Mouse (Mus musculus) kidney, adult 18-20 months (tissue): ENCODE data around the gene Samhd1.
A peak's percentile ranks its signal among the peaks of the same experiment; 100 is the strongest.

Experiments
- DNase-seq: peaks from one replicate; pipeline ENCODE4 v3.0.0; 2021

Samhd1 gene

DNA sequence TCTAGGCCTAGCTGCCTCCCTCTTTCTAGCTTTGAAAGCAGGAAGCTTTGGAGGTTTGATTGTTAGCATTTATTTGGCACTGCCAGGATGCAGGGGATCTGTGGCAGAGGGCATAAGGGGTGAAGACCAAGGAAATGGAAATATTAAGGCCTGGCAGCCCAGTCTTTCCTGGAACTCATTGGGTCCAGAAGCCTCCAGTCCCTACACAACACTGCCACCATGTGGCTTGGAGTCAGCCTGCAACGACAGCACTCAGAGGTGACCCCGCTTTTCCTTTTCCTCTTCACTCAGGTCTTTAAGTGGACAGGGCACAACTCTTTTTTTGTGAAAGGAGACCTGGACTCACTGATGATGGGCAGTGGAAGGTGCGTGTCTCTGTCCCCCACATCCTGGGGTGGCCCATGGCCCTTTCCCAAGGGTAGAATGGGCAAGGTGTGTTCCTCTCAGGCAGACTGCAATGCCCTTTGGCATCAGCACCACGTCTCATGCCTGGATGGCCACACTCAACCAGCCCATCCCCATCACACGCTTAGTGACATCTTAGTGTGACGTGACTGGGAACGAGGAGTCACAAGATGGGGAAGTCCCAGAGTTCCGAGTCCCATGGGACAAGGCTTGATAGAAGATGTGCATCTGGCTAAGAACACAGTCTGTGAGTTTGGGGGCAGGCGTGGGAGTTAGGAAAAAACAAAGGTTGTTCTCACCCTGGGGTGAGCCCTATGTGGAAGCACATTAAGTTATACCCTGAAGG, 39.9 kb downstream of the Samhd1 start:
- DNase-seq, result peak; percentile 77

DNA sequence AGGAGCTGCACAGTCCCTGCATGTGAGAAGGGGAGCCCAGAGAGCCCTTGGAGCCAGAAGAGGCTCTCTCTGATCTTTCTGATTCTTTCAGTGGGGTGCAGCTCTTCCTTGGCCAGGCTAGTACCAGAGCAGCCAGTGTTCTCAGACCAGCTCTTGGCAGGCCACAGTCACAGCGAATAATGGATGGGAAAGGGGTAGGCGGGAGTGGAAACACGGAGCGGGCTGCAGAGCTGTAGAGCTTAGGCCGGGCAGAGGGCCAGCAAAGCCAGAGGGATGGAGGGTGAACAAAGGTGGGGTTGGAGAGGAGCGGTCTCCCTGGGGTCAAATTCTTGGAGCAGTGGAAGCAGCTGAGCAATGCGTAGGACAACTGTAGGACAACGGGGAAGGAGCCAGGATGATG, 43.0 kb downstream of the Samhd1 start:
- DNase-seq, result no peak

DNA sequence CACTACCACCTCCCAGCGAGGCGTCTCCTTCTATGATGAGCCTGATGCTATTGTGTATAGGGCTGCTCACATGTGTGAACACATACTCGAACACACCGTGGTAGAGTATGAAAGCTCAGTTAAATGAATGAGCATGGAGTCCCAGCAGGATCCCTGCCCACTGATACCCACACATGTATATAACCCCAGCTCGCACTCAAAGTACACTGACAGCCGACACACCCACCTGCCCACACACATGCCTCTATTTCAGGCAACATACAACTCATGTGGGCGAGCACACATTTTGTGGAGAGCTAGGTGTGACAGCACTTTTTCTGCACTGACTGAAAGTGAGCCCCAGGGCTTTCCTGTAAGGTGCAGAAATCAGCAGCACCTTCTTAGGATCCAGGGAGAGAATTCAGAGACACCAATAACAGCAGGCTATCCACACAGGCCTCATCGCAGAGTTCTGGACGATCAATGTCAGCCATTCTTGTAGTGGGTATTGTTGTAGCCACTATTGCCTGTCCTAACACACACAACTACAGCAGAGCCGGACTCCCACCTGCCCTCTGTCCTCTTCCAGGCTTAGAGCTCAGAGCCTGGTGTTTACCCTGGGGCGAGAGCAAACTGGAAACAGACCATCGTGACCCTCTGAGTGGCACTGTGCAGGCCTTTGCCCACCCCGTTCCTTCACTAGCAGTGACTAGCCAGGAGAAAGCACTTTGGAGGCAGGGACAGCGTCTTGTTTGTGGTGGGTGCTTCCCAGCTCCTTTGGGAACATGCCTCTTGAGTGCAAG, 47.3 kb downstream of the Samhd1 start:
- no peak for DNase-seq

DNA sequence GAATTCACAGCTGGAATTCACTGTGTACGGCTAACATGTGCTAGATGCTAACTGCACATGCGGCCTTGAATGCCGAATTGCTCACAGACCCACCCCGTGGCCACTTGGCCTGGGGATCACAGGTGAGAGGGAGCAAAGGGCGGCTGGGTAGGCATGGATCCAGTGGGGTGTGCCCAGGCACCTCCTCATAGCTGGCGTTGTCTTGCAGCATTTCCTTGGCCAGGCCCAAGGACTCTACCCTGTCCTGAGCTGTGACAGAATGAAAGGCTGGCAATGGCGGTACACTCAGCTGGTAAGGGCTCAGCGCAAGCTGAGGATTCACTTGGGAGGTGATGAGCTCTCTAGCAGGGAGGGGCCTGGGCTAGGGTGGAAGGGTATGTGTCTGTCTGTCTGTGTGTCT, 48.3 kb downstream of the Samhd1 start, which contains the start of gene Tldc2:
TSS of gene Tldc2 (plus strand) at position 260 of the 400 bp plus-strand sequence.
- DNase-seq, result peak; percentile 27

DNA sequence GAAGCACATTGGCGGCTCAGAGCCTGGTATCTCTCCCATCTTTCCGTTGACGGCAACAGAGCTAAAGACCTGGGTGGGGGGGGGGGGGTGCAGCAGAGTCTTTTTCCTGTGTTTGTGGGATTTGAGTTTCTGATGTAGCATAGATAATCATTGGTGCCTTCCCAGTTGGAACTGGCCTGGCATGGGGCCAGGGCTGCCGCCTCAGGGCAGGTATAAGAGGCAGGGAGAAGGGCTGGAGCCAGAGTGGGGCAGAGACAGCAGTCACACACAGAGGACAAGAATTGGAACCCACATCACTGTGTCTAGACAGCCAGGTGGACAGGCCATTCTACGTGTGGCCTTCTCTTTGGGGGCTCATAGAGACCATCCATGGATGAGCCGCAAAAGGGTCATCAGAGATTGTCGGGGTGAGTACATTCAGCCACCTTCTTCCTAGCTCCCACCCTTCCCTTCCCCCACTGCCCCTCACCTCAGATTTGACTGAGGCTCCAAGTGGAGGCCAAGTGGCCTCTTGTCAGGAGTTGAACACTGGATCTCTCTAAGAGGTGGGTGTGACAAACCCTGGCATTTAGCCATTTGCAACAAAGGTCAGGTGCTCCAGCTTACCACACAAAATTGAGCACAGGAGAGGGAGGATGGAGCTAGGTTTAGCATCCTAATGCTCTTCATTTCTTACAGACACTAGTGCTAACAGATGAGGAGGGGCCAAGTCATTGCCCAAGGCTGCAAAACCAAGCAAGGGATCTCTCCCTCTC, 50.1 kb downstream of the Samhd1 start:
- peak; percentile 19 for DNase-seq

DNA sequence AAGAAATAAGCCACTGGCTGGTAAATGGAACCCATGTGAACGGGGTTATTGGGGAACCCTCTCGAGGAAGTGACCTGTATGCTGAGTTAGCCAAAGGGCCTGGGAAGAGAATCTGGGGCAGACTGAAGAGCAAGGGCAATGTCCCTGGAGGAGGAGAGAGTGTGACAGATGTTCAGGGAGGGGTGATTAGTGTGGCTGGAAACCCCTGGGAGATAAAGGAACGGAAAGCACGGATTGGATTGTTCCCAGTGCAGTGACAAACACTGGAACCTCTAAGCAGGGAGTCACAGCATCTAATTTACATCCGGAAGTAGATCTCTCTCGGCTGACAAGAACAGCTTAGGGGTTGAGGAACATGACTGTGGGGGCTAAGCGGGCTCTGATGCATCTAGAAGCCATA, 53.1 kb downstream of the Samhd1 start:
- no peak for DNase-seq

DNA sequence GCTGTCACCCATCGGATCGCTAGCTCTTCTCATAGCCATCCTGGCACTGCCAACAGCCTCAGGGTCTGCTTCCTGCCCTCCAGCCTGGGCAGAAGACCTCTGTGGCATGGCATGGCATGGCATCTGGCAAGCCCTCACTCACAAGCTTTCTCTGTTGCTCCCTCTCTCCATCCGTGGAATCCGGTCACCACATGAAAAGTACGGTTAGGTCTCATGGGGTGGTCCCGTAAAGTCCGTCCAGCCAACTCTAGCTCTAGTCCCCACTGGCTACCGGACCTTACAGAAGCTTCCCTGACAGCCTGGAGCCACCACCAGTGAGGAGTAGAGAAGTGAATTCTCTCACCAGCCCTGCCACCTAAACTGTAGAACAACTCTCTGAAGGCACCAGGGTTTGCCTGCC, 53.7 kb downstream of the Samhd1 start:
- no peak for DNase-seq

DNA sequence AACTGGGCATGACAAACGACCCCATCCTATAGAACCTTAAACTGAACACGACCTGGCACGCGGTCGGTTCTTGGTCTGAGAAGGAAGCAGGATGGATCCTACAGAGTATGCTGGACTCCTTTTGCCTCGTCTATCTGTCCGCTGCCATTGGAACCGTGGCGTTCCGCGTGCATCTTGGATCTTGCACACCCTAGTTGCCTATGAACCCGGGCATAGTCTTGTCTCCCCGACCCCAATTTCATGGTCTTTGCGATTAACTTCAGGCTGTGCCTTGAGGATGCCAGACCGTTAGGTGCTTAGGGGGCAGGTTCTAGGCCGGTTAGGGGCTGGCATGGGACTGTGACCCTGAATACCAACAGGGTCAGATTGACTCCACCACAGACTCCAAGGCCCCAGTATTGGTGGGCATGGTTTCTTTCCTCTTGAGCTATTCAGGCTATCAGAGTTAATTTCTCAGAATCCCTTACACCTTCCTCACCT, 55.3 kb downstream of the Samhd1 start:
- no peak for DNase-seq

DNA sequence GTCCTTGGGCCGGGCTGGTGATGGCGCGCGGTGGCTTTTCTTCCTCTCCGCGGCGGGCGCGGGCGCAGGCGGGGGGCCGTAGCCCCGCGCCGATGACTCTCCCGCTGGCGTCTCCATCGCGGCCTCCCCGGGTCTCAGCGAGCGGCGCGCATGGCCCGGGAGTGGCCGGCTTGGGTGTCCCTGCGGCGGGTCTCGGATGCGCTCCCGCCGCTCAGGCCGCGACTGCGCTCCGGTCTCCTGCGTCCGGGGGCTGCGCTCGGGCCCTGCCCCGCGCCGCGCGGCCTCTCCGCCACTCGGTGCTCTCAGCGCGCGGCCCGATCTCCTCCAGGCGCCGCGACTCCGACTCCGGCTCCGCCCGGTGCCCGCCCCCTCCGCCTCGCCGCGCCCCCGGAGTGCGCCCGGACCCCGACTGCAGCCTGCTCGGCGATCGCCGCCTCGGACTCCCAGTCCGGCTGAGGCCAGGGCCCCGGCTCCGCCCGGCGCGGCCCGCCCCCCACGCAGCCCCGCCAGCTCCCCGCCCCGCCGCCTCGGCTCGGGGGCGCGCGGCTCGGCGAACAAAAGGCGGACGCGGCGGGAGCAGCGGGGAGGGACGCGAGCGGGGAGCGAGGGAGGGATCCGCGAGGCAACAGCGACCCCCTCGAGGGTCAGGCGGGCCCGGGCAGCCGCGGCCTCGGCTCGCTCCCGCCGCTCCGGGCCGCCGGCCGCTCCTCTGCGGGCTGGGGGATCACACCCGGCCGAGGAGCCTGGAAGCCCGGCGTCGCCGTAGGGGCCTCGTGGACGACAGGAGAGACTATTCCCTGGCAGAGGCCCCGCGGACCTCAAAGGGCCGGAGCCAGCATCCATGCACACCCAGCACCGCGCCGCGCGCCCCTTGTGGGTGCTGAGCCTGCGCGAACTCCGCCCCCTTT, 56.0 kb downstream of the Samhd1 start, which contains the start of gene Soga1:
TSS of gene Soga1 (minus strand) at position 462 of the 908 bp plus-strand sequence.
- DNase-seq, result peak; percentile 83

DNA sequence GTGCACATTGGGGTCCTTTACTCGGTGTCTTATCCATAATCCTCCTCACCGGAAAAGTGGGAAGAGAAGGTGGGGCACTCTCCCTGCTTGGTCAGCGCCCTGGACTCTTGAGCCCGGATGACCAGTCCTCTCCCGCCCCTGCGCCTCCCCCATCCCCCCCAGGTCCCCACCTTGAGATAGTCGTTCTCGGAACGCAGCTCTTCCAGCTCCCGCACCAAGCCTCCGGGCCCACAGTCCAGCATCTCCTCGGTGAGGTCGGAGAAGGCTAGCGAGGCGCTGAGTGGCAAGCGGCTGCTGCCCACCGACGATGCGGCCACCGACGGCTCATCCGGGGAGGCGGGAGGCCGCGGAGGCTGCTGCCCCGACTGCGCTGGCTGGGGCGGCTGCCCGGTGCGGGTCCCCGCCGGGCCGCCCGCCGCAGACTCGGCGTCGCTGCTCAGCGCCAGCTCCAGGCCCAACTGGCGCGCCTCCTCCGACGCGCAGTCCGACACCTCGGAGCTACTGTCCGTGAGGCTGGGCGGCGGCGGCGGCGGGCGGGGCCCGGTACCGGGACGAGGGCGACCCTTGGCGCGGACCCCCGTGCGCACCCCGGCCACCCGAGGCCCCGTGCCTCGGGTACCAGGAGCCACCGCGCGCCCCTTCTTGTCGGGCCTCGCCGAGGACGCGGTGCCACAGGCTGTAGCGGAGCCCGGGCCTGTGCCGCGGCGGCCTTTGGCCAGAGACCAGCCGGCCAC, 56.8 kb downstream of the Samhd1 start:
- peak; percentile 56 for DNase-seq

DNA sequence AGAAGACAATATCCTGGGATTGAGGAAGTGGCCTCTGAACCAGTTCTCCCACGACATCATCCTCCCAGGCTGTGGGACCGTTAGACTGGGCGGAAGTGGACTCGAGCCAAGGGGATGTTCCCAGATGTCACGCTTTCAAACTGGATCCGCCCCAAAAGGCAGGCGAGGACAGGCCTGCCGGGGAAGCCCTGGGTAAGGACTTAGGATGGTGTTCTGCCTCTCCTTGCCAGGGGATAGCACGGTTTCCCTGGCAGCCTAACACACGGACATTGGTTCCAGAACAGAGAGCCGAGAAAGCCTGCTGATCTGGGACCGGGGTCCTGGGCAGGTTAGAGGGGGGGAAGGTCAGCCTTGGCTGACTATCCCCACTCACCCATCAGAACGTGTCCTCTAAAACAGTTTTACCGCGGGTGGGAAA, 57.4 kb downstream of the Samhd1 start:
- DNase-seq, result peak; percentile 84

DNA sequence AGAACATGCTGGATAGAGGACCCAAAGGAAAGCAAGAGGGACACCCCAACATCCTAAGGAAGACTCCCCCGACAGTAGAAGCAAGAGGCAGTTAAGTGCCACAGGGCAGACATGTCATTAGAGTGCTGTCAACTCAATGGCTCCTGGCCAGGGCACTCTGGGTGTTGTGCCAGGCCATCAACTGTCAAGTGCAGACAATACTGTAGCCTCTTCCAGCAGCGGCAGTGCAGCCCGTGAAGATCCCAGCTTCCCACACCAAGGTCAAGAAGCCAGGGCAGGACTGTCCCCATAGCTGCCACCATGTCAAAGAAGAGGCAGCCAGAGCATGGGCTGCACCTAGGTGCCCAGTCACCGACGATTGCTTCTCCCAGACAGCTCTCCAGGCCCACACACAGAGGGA, 57.9 kb downstream of the Samhd1 start:
- no peak for DNase-seq

DNA sequence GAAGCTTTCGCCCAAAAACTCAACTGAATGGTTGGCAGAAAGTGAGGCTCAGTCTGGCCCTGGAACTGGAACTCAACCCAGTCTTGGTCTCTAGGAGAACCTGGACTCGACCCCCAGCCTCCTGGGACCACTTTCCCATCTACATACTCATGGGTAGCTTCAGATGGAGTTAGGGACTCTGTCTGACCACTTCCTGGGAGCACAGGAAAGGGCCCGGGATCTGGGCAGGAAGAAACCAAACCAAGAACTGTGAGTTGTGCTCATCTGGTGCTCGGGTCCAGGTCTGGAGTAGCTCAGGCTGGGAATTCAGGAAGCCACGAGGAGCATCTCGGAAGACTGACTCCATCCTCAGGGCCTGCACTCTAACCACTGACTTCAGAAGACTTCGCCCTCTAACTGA, 58.5 kb downstream of the Samhd1 start:
- no peak for DNase-seq

DNA sequence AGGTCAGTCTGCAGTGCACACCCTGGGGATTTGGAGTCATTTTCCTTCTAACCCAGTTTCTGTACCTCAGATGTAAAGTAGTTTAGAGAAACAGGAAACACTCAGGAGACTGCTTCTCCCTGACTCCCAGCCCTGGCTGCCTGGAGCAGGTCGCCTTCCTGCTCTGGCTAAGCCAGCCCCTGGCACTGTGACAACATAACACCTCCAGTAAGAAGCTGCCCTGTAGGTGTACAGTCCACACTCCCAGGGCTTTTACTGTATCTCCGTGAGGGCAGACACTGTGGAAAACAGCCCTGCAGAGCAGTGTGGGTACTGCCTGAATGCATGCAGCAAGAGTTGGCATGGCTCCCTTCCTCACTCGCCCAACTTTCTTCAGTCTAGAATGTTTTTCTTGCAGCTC, 59.4 kb downstream of the Samhd1 start:
- DNase-seq, result peak; percentile 47

DNA sequence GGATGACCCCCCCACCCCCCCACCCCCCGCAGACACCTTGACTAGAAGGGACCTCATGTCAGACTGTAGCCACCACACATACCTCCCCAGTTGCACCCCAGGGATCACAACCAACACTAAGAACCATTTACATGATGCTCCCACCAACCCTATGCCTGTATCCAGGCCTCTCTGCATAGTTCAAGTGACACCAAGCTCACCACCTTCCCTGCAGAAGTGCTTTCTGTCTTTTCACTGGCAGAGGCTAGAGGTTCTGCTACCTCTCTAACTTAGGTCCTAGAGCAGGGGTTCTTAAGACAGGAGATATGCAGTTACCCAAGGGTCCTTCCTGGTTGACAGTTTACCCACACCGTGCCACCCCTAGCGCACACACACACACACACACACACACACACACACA, 59.8 kb downstream of the Samhd1 start:
- DNase-seq, result no peak

DNA sequence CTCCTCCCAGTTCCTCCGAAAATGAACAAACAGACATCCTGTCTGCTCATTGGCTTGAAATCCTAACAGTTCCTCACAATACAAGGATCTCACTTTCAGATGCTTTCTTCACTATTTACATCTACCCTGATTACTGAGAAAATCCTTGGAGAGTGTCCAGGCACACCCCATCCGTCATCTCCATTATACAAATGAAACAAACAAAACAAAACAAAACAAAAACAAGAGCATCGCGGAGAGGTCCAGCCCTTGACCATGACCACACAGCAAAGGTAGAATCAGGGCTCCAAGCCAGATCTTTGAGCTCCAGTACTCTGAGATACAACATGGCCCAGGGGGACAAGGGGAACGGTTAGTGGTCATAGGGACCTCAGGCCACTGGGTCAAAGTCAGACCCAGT, 60.3 kb downstream of the Samhd1 start:
- DNase-seq, result no peak

DNA sequence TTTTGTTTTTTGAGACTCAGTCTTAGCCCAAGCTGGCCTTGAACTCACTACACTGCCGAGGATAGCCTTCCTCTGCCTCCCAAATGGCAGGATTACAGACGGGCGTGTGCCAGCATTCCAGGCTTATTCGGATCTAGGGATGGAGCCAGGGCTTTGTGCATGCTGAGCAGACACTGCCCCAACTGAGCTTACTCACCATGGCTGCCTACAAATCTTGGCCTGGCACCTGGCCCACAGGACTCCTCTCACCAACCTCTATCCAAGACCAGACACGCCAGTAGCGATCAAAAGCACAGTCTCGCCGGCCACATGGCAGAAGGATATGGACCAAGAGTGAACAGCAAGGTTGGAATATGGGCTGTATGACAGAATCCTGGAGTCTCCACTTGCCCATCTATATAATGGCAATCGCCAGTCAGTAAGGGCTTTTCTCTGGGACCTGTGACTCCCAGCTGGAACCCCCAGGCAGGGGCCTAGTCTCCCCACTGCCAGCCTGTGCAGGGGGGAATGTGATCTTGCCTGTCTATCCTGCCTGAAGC, 60.8 kb downstream of the Samhd1 start:
- DNase-seq, result no peak

DNA sequence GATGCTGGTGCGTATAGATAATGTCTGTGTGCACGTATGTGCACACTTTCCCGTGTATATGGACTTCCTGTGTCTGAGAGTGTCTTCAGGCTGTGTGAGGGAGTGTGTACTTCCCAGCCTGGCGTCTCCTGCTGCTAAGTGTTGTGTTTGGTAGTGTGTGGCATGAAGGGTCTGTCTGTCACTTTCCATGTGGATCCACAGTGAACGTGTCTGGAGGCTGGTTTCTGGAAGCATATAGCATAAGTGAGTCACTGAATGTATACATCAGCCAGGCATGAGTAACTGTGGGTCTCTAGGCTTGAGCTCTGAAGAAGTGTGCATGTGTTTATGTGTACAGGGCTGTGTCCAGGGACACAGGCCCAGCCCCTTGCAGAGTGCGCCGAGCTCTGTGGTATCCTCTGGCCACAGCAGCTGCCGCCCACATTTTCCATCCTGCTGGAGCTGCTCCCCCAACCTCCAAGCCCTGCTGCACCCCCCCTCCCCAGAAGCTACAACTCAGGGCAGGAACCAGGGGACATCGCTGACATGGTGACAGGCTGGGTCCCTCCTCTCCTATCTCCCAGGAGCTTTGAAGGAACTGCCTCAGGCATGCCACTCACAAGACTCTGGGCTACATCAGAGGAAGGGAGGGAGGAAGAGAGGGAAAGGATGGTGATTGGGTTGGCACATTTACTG, 61.5 kb downstream of the Samhd1 start:
- no peak for DNase-seq

DNA sequence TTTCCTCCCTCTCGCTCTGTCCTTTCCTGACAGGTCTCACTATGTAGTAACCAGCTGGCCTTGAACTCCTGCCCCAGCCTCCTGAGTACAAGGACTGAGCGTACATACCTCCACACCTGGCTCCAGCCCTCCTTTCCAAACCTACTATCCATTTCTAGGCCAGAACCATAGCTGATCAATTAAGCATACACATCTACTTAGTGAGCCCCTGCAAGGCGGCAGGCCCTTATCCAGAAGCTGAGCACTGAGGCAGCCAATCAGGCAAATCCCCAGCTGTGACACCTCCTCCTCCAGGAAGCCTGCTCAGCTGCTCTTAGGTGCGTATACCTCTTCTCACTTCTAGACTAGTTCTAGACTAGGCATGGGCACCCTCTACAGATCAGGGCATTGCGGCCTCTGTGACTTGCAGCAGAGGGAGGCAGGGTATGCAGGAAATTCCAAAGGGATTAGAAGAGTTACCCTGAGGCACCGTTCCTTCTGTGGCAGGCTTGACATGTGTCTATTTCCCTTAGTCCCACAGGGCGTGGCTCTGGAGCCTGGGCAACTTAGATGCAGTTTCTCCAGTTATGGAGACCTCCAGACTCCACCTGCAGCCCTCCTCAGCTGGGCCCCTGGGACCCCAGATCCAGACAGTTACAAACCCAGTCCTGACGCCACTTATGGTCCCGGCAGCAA, 62.6 kb downstream of the Samhd1 start:
- DNase-seq, result no peak

DNA sequence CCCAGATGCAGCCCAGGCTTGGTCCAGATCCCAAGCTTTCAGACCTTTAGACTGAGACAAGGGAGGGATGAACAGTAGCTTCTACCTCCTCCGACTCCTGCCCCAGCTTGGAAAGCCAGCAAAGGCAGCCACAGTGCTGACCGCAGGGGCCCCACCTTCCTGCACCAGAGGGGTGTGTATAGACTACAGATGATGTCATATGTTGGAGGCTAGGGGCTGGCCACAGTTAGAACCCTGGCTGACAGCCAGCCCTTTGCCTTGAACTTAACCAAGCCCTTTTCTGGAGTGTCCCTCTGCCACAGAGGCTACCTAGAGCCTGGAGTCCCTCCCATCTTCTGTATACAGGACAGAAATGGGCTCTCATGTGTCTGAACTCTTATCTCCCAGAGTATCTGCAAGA, 63.5 kb downstream of the Samhd1 start:
- peak; percentile 48 for DNase-seq
